Mouse (Mus musculus) CH12.LX (cell line): ENCODE measurements at regions not wholly inside any gene's neighbourhood (a gene's known extent, or its start where the extent isn't known, plus 50 kb on each side); places are given as distances from the start of the nearest gene placed in this dataset.

ENCODE experiments used
- DNase-seq: peaks from one replicate; pipeline ENCODE4 v3.0.0-alpha.2; 2013; ENCODE audit errors: extremely low read depth
- H3K27ac ChIP-seq: 2 replicates; pipeline ENCODE4 v1.5.1; 2012; ENCODE audit warnings: low read depth, mild to moderate bottlenecking, control low read depth, moderate library complexity; ENCODE audit not compliant: insufficient read depth
- H3K27me3 ChIP-seq: replicated peaks from 2 replicates; pipeline ENCODE3; 2012; ENCODE audit warnings: inconsistent platforms
- H3K36me3 ChIP-seq, 2 experiments: replicated peaks in 1 of 2; 2 replicates each; pipeline versions ENCODE3 to v1.6.1; 2012; ENCODE audit warnings: inconsistent platforms in 1 of 2, low read length in 1 of 2, mild to moderate bottlenecking in 1 of 2, mixed read lengths in 1 of 2, moderate library complexity in 1 of 2; ENCODE audit not compliant: control insufficient read depth in 1 of 2, insufficient read depth in 1 of 2
- H3K4me1 ChIP-seq, 2 experiments: 2 replicates each; pipeline ENCODE4 v1.6.1; 2012; ENCODE audit warnings: inconsistent platforms in 1 of 2, moderate library complexity in 1 of 2; ENCODE audit not compliant: insufficient read depth in 2 of 2, control insufficient read depth in 1 of 2
- H3K4me2 ChIP-seq: 2 replicates; pipeline ENCODE4 v1.6.1; 2012; ENCODE audit warnings: low read depth, mild to moderate bottlenecking, control low read depth; ENCODE audit not compliant: poor library complexity, insufficient read depth, severe bottlenecking
- H3K4me3 ChIP-seq, 3 experiments: fragments of 150-350 bp in 1 of 3; sonication (generic) in 1 of 3; replicated peaks in 1 of 3; 2 replicates each; pipeline versions ENCODE3 to v1.5.1; 2011 to 2012; ENCODE audit warnings: low read depth in 2 of 3, low read length in 2 of 3, mild to moderate bottlenecking in 2 of 3, moderate library complexity in 2 of 3, control low read depth in 1 of 3, improper control_type of control experiment in 1 of 3, inconsistent platforms in 1 of 3, mixed read lengths in 1 of 3; ENCODE audit not compliant: poor library complexity in 1 of 3
- H3K79me2 ChIP-seq: replicated peaks from 2 replicates; pipeline ENCODE4 v1.6.1; 2012; ENCODE audit warnings: mild to moderate bottlenecking, moderate library complexity; ENCODE audit not compliant: control insufficient read depth, poor library complexity, insufficient read depth, severe bottlenecking; ENCODE audit errors: extremely low read depth
- H3K9ac ChIP-seq: 2 replicates; pipeline ENCODE4 v1.6.1; 2012; ENCODE audit warnings: low read depth, mild to moderate bottlenecking, control low read depth, moderate library complexity; ENCODE audit not compliant: insufficient read depth
- H3K9me3 ChIP-seq: replicated peaks from 2 replicates; pipeline ENCODE3; 2012; ENCODE audit warnings: low read length, inconsistent platforms, mixed read lengths
- BHLHE40 ChIP-seq: IDR thresholded peaks from 2 replicates; pipeline ENCODE4 v1.6.1; 2011; ENCODE audit warnings: mild to moderate bottlenecking, low read depth, low read length, improper control_type of control experiment
- CHD2 ChIP-seq: IDR thresholded peaks from 2 replicates; pipeline ENCODE4 v1.6.1; 2011; ENCODE audit warnings: low read length, improper control_type of control experiment
- E2F4 ChIP-seq: IDR thresholded peaks from 2 replicates; pipeline ENCODE4 v1.6.1; 2011; ENCODE audit warnings: low read depth, low read length, improper control_type of control experiment; ENCODE audit not compliant: insufficient replicate concordance
- ETS1 ChIP-seq: conservative IDR thresholded peaks from 2 replicates; pipeline ENCODE4 v1.6.1; 2012; ENCODE audit warnings: low read depth, mild to moderate bottlenecking, inconsistent platforms, low read length, improper control_type of control experiment, moderate library complexity
- IRF4 ChIP-seq: IDR thresholded peaks from 2 replicates; pipeline ENCODE4 v1.6.1; 2014; ENCODE audit warnings: low read depth, mild to moderate bottlenecking, inconsistent platforms, low read length, improper control_type of control experiment
- JUN ChIP-seq: IDR thresholded peaks from 2 replicates; pipeline ENCODE4 v1.6.1; 2011; ENCODE audit warnings: low read depth, mild to moderate bottlenecking, low read length, improper control_type of control experiment, moderate library complexity; ENCODE audit not compliant: insufficient read depth
- JUND ChIP-seq: conservative IDR thresholded peaks from 2 replicates; pipeline ENCODE4 v1.6.1; 2011; ENCODE audit warnings: low read depth, low read length, improper control_type of control experiment
- KAT2A ChIP-seq: IDR thresholded peaks from 2 replicates; pipeline ENCODE4 v1.6.1; 2012; ENCODE audit warnings: low read length, improper control_type of control experiment, inconsistent platforms; ENCODE audit not compliant: insufficient replicate concordance
- MAX ChIP-seq: IDR thresholded peaks from 2 replicates; pipeline ENCODE4 v1.6.1; 2011; ENCODE audit warnings: low read length, improper control_type of control experiment
- MAZ ChIP-seq: IDR thresholded peaks from 2 replicates; pipeline ENCODE4 v1.6.1; 2012; ENCODE audit warnings: low read depth, mild to moderate bottlenecking, inconsistent platforms, low read length, improper control_type of control experiment, moderate library complexity
- MEF2A ChIP-seq: IDR thresholded peaks from 2 replicates; pipeline ENCODE4 v1.6.1; 2014; ENCODE audit warnings: low read depth, mild to moderate bottlenecking, inconsistent platforms, low read length, improper control_type of control experiment, borderline replicate concordance
- NELFE ChIP-seq: IDR thresholded peaks from 2 replicates; pipeline ENCODE4 v1.6.1; 2011; ENCODE audit warnings: low read depth, low read length, improper control_type of control experiment
- PAX5 ChIP-seq: IDR thresholded peaks from 2 replicates; pipeline ENCODE4 v1.6.1; 2012; ENCODE audit warnings: low read length, inconsistent platforms, mixed read lengths
- RAD21 ChIP-seq: IDR thresholded peaks from 2 replicates; pipeline ENCODE4 v1.6.1; 2011; ENCODE audit warnings: low read depth, mild to moderate bottlenecking, low read length, improper control_type of control experiment, moderate library complexity
- RCOR1 ChIP-seq: conservative IDR thresholded peaks from 2 replicates; pipeline ENCODE4 v1.6.1; 2012; ENCODE audit warnings: low read depth, mild to moderate bottlenecking, inconsistent platforms, low read length, improper control_type of control experiment
- SIN3A ChIP-seq: IDR thresholded peaks from 2 replicates; pipeline ENCODE4 v1.6.1; 2012; ENCODE audit warnings: low read length, improper control_type of control experiment, inconsistent platforms
- SMC3 ChIP-seq: IDR thresholded peaks from 2 replicates; pipeline ENCODE4 v1.6.1; 2011; ENCODE audit warnings: low read depth, low read length, improper control_type of control experiment
- TBP ChIP-seq: conservative IDR thresholded peaks from 2 replicates; pipeline ENCODE4 v1.6.1; 2011; ENCODE audit warnings: low read depth, low read length, improper control_type of control experiment
- TCF12 ChIP-seq: IDR thresholded peaks from 2 replicates; pipeline ENCODE4 v1.6.1; 2014; ENCODE audit warnings: low read depth, mild to moderate bottlenecking, inconsistent platforms, low read length, improper control_type of control experiment
- UBTF ChIP-seq: IDR thresholded peaks from 2 replicates; pipeline ENCODE4 v1.6.1; 2012; ENCODE audit warnings: low read depth, mild to moderate bottlenecking, inconsistent platforms, low read length, improper control_type of control experiment, moderate library complexity
- ZC3H11A ChIP-seq: IDR thresholded peaks from 2 replicates; pipeline ENCODE4 v1.6.1; 2012; ENCODE audit warnings: low read depth, mild to moderate bottlenecking, inconsistent platforms, low read length, improper control_type of control experiment
- ZNF384 ChIP-seq: IDR thresholded peaks from 2 replicates; pipeline ENCODE4 v1.6.1; 2012; ENCODE audit warnings: low read depth, low read length, improper control_type of control experiment, inconsistent platforms
- dilution Hi-C: fragments of 300-500 bp; cut with MboI; formaldehyde crosslinking; loops from 2 replicates; pipeline ENCODE4 v1.14.3; 2020; ENCODE audit warnings: low sequenced_read_pairs; ENCODE audit not compliant: extremely low pct_unique_long_range_greater_than_20kb, extremely low pct_ligation_motif_present
- in situ Hi-C: fragments of 300-500 bp; cut with MboI; formaldehyde crosslinking; loops from 3 replicates; pipeline ENCODE4 v1.14.3; 2019; ENCODE audit warnings: low sequenced_read_pairs, low pct_ligation_motif_present, low pct_unique_long_range_greater_than_20kb, mixed read lengths

DNA sequence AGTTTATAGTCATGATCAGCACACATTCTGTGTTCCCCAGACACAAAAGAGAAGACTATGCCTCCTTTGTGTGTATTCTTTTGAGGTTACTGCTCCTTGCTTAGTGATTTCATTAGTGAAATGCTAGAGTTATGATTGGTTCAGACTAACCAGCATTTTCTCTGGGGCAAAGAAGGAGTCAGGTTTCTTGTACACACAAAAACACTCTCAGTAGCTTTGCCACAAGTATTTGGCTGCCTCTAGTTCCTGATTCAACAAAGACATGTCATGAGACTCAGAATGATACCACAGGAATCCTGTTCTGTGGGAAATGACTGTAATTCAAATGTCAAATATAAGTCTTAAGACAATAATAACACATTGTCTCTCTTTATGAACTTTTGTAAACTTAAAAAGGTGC is 86.9 kb downstream of the Alx1 start:
- dilution Hi-C loops: no loop called here
- Histone ChIP-seq H3K27me3 (no peaks in the 10 kb centered on the region), H3K79me2 (no peaks in the 10 kb centered on the region), H3K27ac (no peak overlapping the region), H3K9ac (no peak overlapping the region), H3K4me2 (no peak overlapping the region), H3K4me3 (no peak overlapping the region), H3K4me1 (no peaks in the 10 kb centered on the region), H3K9me3 (peaks cover 37% of the 10 kb centered on the region), H3K36me3 (no peaks in the 10 kb centered on the region)
- in situ Hi-C loops: no loop called here
- DNase-seq: no peak
- TF ChIP-seq E2F4 (no peak), RAD21 (no peak), MEF2A (no peak), SMC3 (no peak), ETS1 (no peak), JUN (no peak), UBTF (no peak)

DNA sequence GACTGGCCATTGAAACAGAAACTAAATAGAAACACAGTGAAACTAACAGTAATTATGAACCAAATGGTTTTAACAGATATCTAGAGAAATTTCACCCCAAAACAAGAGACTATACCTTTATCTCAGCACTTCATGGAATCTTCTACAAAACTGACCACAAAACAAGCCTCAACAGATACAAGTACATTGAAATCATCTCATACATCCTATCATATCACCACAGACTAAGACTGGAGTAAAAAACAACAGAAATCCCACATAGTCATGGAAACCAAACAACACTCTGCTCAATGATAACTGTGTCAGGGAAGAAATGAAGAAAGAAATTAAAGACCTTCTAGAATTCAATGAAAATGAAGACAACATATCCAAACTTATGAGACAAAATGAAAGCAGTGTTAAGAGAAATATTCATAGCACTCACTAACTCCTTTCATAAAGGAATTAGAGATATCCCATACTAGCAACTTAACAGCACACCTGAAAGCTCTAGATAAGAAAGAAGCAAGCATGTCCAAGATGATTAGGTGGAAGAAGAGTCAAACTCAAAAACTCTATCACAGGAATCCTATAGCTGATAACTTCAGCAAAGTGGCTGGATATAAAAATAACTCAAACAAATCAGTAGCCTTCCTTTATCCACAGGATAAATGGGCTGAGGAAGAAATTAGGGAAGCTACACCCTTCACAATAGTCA is 89.0 kb downstream of the Alx1 start:
- Histone ChIP-seq H3K27ac (no peak overlapping the region), H3K36me3 (no peaks in the 10 kb centered on the region), H3K27me3 (no peaks in the 10 kb centered on the region), H3K4me3 (no peak overlapping the region), H3K79me2 (no peaks in the 10 kb centered on the region), H3K9ac (no peak overlapping the region), H3K4me2 (no peak overlapping the region), H3K9me3 (peaks cover 38% of the 10 kb centered on the region), H3K4me1 (no peaks in the 10 kb centered on the region)
- in situ Hi-C loops (no loop called here), dilution Hi-C loops (no loop called here)
- no peak for TF ChIP-seq TCF12
- TF ChIP-seq JUND: no peak
- no peak for TF ChIP-seq NELFE
- TF ChIP-seq PAX5: no peak
- no peak for TF ChIP-seq IRF4
- TF ChIP-seq RCOR1: no peak
- no peak for TF ChIP-seq TBP
- no peak for DNase-seq

DNA sequence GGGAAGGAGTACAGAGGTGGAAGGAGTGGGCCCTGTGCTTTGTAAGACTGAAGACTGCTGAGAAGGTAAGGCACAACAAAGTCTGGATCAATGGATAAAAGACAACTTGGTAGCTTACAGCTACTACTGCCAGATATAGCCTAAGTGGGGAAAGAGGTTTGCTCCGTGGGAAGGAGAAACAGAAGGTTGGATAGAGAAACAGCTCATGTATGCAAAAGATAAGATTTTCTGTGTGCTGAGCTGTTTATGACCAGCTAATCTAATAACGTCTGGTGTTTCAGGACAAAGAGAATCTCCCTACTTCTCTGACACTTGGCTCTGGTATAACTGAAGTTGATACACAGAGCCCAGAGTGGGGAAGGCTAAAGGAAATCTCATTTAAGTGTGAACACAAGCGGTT is 98.6 kb downstream of the Alx1 start:
- no peak overlapping the region for H3K4me2 ChIP-seq
- in situ Hi-C loops (no loop called here), dilution Hi-C loops (no loop called here)
- no peaks in the 10 kb centered on the region for H3K27me3 ChIP-seq
- no peaks in the 10 kb centered on the region for H3K79me2 ChIP-seq
- no peak overlapping the region for H3K9ac ChIP-seq
- no peaks in the 10 kb centered on the region for H3K36me3 ChIP-seq
- H3K27ac ChIP-seq: no peak overlapping the region
- peaks cover 11% of the 10 kb centered on the region for H3K9me3 ChIP-seq
- TF ChIP-seq PAX5: no peak
- TF ChIP-seq SMC3: no peak
- no peak for TF ChIP-seq TCF12
- TF ChIP-seq CHD2: no peak
- no peak for TF ChIP-seq RCOR1
- TF ChIP-seq ZC3H11A: no peak
- TF ChIP-seq RAD21: no peak
- TF ChIP-seq MAZ: no peak
- TF ChIP-seq KAT2A: no peak
- no peak for TF ChIP-seq MAX
- TF ChIP-seq SIN3A: no peak
- no peak for TF ChIP-seq BHLHE40
- TF ChIP-seq ETS1: no peak
- TF ChIP-seq ZNF384: no peak
- no peak overlapping the region for H3K4me3 ChIP-seq
- no peak for DNase-seq
- no peaks in the 10 kb centered on the region for H3K4me1 ChIP-seq
